Mouse (Mus musculus) left cerebral cortex, postnatal 25 days (tissue): ENCODE measurements at regions not wholly inside any gene's neighbourhood (a gene's known extent, or its start where the extent isn't known, plus 50 kb on each side); places are given as distances from the start of the nearest gene placed in this dataset.
"Not testable (repeated sequence)": the region's sequence is repeated elsewhere in the genome, so short reads cannot be mapped to it uniquely, and the experiment has no call there.

ENCODE experiments used
- DNase-seq, 2 experiments: peaks; one replicate each; pipeline ENCODE4 v3.0.0; 2022; ENCODE audit warnings: low spot score in 2 of 2, mixed read lengths in 1 of 2
- intact Hi-C: fragments of 180-260 bp; cut with DNase I; formaldehyde crosslinking; loops from one replicate; pipeline ENCODE4 v1.15.1; 2025

DNA sequence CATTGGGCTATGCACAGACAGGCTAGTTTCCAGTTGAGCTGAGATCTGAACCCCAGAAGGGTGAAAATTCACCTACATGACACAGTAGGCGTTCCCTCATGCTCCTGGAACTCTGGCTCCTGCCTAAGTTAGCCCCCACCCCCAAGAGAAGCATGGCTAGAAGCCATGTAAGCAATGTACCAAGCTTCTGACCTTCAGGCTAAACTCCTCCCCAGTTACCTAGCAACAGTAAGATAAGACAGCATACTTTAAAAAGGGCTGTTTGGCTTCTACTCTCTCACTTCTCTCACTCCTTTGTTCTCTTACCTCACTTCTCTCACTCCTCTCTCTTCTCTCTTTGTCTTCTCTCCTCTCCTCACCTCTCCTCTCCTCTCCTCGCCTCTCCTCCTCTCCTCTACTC lies 629.7 kb upstream of the Prmt6 start:
- DNase-seq, intact Hi-C loops: not testable (repeated sequence)

- DNase-seq: peak in 1 of 2 experiments; percentile 2
- intact Hi-C loops: loop anchor here (5.0 kb wide), 1 partner anchor 1339 kb away; no protein-coding TSS in a partner anchor
Measured at GRCm38 (mm10) chr3:110865989-110866388, 615.2 kb upstream of the Prmt6 start.

DNA sequence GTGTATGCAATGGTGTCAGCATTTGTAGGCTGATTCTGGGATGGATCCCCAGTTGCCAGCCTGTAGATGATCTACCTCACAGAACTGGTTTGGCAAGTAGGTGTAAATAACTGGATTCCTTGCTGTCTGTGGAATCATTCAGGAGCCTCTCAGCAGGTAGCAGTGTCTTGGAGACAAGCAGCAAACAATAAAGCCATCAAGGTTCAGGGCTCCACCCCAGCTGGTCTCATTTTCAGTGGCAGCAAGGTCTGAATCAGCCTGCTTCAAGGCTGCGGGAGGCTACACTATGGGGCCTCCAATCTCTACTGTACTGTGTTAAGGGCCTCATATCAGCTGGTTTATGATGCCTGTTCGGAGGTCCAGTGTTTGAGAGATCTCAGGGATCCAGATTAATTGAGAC lies 596.4 kb upstream of the Prmt6 start:
- DNase-seq: no peak
- intact Hi-C loops: no loop called here

DNA sequence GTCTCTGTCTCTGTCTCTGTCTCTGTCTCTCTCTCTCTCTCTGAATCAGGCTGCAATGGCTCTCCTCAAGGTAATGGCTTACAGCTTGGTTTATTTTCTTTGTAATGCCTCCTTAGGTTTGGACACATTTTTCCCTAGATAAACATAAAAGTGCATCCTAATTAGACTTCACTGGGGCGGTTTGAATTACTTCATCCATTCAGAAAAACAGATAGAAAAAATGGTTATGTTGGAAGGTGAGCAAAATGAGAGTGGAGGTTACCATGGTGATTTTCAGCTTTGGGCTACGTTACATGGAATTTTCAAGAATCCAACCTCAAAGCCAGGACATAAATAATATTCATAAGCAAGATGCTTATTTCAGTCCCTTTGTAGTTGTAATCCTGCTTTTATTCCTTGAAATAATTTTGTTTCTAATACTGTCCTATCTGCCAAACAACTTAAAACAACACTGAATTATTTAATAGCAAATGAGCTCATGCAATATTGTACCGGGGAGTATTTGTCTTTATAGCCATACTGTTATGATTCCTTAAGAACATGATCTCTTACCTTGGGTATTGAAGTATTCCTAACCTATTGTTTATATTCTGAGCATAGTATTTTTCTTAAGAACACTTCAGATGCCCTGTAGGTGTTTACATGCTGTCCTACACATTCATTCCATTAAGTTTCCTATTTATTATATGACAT lies 570.1 kb upstream of the Prmt6 start:
- DNase-seq: no peak
- intact Hi-C loops: no loop called here

DNA sequence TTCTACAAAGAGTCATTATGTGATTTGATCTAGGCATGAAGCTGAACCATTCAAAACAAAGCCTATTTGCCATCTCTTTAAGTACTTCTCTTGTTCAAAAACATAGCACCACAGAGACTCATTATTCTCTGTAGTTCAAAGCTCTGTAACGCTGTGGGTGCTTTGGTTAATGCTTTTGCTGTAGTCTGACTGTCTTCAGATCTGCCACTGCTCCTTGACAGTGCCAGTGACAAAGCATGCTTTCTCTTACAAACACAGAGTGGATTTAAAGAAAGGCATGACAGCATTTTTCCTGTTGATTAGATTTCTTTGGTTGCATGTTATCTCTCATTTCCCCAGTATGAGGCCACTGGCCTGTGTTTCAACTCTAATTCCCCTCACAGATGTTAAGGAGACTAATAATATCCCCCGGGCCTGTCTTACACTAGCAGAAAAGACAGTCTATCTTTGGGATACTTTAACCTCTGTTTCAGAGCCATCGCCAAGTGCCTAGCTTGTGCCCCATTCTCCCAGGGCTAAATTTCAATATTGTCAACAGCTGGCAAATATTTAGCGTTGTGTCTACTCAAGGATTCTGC lies 538.3 kb upstream of the Prmt6 start:
- intact Hi-C loops: no loop called here
- no peak for DNase-seq

DNA sequence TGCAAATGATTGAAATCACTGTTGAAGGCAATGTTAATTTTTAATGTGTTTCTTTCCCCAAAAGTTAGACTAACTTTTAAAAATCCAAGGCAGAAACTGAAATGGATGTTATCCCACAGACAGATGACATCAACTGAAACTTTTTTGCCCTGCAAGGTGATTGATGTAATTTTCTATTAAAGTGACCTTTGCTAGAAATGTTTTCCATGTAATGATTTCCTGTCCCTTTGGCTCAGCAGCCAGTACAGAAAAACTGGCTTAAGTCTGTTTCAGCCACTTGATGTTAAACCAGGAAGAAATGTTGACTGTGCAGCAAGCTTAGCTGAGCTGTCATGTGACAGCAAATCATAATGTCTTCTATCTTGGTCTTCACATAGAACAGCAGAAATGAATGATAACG lies 504.5 kb upstream of the Prmt6 start:
- intact Hi-C loops: no loop called here
- no peak for DNase-seq

DNA sequence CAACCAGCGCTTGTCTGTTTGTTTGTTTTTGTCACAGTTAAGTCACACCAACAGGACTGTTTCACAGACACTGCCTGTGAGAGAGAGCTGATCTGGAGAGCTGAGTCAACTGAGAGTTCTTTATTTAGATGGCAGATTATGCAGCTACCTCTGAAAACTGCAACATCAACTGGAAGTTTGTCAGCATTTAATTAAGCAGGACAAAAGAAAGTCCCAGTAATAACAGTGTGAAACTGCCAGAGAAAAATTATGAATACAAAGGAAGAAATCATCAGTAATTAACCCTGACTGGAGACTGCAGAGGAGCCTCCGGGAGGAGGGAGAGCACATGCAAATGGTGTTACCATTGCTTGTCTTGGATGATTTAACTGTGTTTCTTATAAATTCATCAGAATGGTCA lies 495.5 kb upstream of the Prmt6 start:
- DNase-seq: no peak
- intact Hi-C loops: no loop called here

- no peak for DNase-seq
- intact Hi-C loops: no loop called here
Measured at GRCm38 (mm10) chr3:110700122-110700521, 449.3 kb upstream of the Prmt6 start.

GRCm38 (mm10) chr3:110667525-110668005 lies 416.8 kb upstream of the Prmt6 start:
- no peak for DNase-seq
- intact Hi-C loops: no loop called here

GRCm38 (mm10) chr3:110666992-110667391 lies 416.2 kb upstream of the Prmt6 start:
- intact Hi-C loops: no loop called here
- DNase-seq: no peak

DNA sequence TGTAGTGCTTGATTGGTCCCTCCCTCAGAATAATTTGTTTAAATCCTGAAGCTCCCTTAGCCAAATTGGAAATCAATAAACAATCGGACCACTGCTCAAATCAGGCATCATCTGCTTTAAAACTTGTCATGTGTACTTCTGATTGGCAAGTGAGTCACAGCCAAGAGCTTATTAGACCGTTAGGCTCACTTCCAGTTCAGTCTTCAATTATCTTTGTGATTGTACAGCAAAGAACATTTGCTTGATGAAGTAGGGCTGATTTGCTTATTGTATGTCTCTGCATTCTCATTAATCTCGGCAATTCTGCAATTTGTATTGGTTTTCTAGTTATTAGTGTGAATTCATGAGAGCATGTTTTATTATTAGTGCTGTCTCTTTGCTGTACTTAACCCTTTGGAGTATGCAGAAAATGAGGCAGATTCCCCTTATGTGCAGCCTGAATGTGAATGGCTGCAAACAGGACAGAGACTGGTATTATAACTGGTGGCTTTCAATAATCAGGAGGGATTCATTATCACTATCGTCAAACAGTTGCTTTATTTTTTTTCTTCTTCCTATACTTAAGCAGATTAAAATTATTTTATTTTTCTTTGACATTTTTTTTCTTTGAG lies 406.8 kb upstream of the Prmt6 start:
- intact Hi-C loops: no loop called here
- DNase-seq: no peak

- no peak for DNase-seq
- intact Hi-C loops: no loop called here
Measured at GRCm38 (mm10) chr3:110626326-110626725, 375.5 kb upstream of the Prmt6 start.

DNA sequence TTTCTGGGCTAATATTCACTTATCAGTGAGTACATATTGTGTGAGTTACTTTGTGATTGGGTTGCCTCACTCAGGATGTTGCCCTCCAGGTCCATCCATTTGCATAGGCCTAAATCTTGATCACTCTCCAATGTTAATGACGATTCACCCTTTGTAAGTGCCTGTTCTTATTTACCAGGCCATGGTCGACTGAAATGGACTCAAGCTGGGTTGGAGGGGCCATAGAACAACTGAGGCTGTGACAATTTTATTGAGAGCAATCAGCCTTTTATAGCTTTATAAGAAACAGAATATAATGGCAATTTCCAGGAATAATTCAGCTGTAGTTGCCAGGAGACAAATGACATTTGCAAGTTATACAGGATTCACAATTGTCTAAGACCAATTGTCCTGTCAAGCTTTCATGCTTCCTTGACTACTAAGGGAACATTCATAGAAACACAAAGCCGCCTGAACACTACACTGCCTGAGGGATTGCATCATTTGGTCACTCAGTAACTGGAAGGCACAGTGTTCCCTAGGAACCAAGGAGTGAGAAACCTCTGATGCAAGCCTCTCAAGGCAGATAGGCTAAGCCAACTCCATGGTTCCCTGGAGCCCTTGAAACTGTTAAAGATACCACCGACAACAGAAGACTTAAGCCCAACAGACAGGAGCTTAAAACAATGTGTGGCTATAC lies 348.5 kb upstream of the Prmt6 start:
- DNase-seq: no peak
- intact Hi-C loops: no loop called here

- no peak for DNase-seq
- intact Hi-C loops: no loop called here
Measured at GRCm38 (mm10) chr3:110582766-110583165, 332.0 kb upstream of the Prmt6 start.

DNA sequence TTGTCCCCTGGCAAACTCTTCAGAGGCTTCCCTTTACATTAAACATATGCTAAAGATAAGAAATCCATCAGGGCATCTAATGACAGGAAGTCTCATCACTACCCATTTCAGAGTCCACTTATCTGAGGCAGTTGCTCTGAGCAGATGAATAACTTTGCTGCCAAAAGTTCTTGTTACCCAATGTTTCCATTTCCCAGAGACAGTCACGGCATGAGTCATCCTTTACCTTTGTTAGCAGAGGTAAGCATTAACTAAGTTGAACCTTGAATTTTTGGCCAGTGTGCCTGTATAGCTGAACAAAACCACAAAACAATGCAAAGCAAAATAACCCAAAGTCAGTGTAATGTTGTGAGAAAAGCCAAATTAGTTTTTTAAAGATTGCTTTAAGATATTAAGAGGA lies 328.5 kb upstream of the Prmt6 start:
- no peak for DNase-seq
- intact Hi-C loops: no loop called here

- intact Hi-C loops: no loop called here
Measured at GRCm38 (mm10) chr3:110567187-110567586, 316.4 kb upstream of the Prmt6 start.

GRCm38 (mm10) chr3:110547326-110547725 lies 296.5 kb upstream of the Prmt6 start:
- intact Hi-C loops: no loop called here
- peak in 1 of 2 experiments; percentile 27 for DNase-seq

More at GRCm38 (mm10) chr3:110567187-110567586, 316.4 kb upstream of the Prmt6 start:
- no peak for DNase-seq

- no peak for DNase-seq
- intact Hi-C loops: no loop called here
Measured at GRCm38 (mm10) chr3:110538275-110538674, 287.5 kb upstream of the Prmt6 start.
